Mouse (Mus musculus): ENCODE measurements around the gene Prrc2a. TPM values are rescaled to one million over a fixed set of nuclear protein-coding genes. Genes with fewer than 3 reads are reported as not detected.

Gene Prrc2a
- polyA plus RNA-seq, 1 experiment: 373 TPM

GRCm38 (mm10) chr17:35201128-35201527 is 36.4 kb upstream of the Prrc2a start:
- Histone ChIP-seq H3K4me3 (replicated peaks; ENCODE audit: extremely low read depth, low read depth, low read length) (peak overlapping the region; percentile 6), H3K4me1 (ENCODE audit: control insufficient read depth, insufficient read depth, low read length) (no peaks in the 10 kb centered on the region)
- 49% methylated on average over 11 of the region's 11 CpGs for WGBS
- TF ChIP-seq CTCF (IDR thresholded peaks at IDR 0.05; ENCODE audit: insufficient read depth, low read length) (no peak), POLR2A (IDR thresholded peaks at IDR 0.05; ENCODE audit: borderline replicate concordance, extremely low read depth, low read depth, low read length) (no peak)
- DNase-seq: no peak

- 60% methylated on average over 11 of the region's 11 CpGs for WGBS
- Histone ChIP-seq H3K4me1 (ENCODE audit: control insufficient read depth, insufficient read depth, low read length) (peaks cover 5% of the 10 kb centered on the region; the same call in 1 of the 2 replicates), H3K4me3 (replicated peaks; ENCODE audit: extremely low read depth, low read depth, low read length) (no peak overlapping the region)
- no peak for DNase-seq
- TF ChIP-seq POLR2A (IDR thresholded peaks at IDR 0.05; ENCODE audit: borderline replicate concordance, extremely low read depth, low read depth, low read length) (no peak), CTCF (IDR thresholded peaks at IDR 0.05; ENCODE audit: insufficient read depth, low read length) (no peak)
Observed at GRCm38 (mm10) chr17:35200398-35200797, 35.7 kb upstream of the Prrc2a start.

- DNase-seq: no peak
- no peak overlapping the region for H3K4me3 ChIP-seq (replicated peaks; ENCODE audit: extremely low read depth, low read depth, low read length)
- 53% methylated on average over 8 of the region's 8 CpGs for WGBS
- H3K4me1 ChIP-seq (ENCODE audit: control insufficient read depth, insufficient read depth, low read length): peaks cover 6% of the 10 kb centered on the region
- no peak for TF ChIP-seq CTCF (IDR thresholded peaks at IDR 0.05; ENCODE audit: insufficient read depth, low read length)
- TF ChIP-seq POLR2A (IDR thresholded peaks at IDR 0.05; ENCODE audit: borderline replicate concordance, extremely low read depth, low read depth, low read length): no peak
Observed at GRCm38 (mm10) chr17:35198946-35199345, 34.2 kb upstream of the Prrc2a start.

GRCm38 (mm10) chr17:35198029-35198428 is 33.3 kb upstream of the Prrc2a start:
- H3K4me3 ChIP-seq (replicated peaks; ENCODE audit: extremely low read depth, low read depth, low read length): no peak overlapping the region
- TF ChIP-seq POLR2A (IDR thresholded peaks at IDR 0.05; ENCODE audit: borderline replicate concordance, extremely low read depth, low read depth, low read length) (no peak), CTCF (IDR thresholded peaks at IDR 0.05; ENCODE audit: insufficient read depth, low read length) (no peak)
- DNase-seq: no peak
- peaks cover 6% of the 10 kb centered on the region for H3K4me1 ChIP-seq (ENCODE audit: control insufficient read depth, insufficient read depth, low read length)
- 65% methylated on average over 7 of the region's 7 CpGs for WGBS

GRCm38 (mm10) chr17:35197126-35197525 is 32.4 kb upstream of the Prrc2a start:
- peaks cover 6% of the 10 kb centered on the region for H3K4me1 ChIP-seq (ENCODE audit: control insufficient read depth, insufficient read depth, low read length)
- TF ChIP-seq POLR2A (IDR thresholded peaks at IDR 0.05; ENCODE audit: borderline replicate concordance, extremely low read depth, low read depth, low read length) (no peak), CTCF (IDR thresholded peaks at IDR 0.05; ENCODE audit: insufficient read depth, low read length) (no peak)
- WGBS: 40% methylated on average over 6 of the region's 6 CpGs
- no peak for DNase-seq
- no peak overlapping the region for H3K4me3 ChIP-seq (replicated peaks; ENCODE audit: extremely low read depth, low read depth, low read length)

GRCm38 (mm10) chr17:35196321-35196641 is 31.6 kb upstream of the Prrc2a start:
- no peak overlapping the region for H3K4me3 ChIP-seq (replicated peaks; ENCODE audit: extremely low read depth, low read depth, low read length)
- no peak for TF ChIP-seq POLR2A (IDR thresholded peaks at IDR 0.05; ENCODE audit: borderline replicate concordance, extremely low read depth, low read depth, low read length)
- TF ChIP-seq CTCF (IDR thresholded peaks at IDR 0.05; ENCODE audit: insufficient read depth, low read length): no peak
- DNase-seq: no peak
- 27% methylated on average over 9 of the region's 9 CpGs for WGBS
- peaks cover 6% of the 10 kb centered on the region for H3K4me1 ChIP-seq (ENCODE audit: control insufficient read depth, insufficient read depth, low read length)

- H3K4me1 ChIP-seq (ENCODE audit: control insufficient read depth, insufficient read depth, low read length): peaks cover 6% of the 10 kb centered on the region
- H3K4me3 ChIP-seq (replicated peaks; ENCODE audit: extremely low read depth, low read depth, low read length): peak overlapping the region; percentile 45
- TF ChIP-seq CTCF (IDR thresholded peaks at IDR 0.05; ENCODE audit: insufficient read depth, low read length) (peak; percentile 75), POLR2A (IDR thresholded peaks at IDR 0.05; ENCODE audit: borderline replicate concordance, extremely low read depth, low read depth, low read length) (no peak)
- DNase-seq: peak; percentile 83
- WGBS: 1% methylated on average over 66 of the region's 66 CpGs
Observed at GRCm38 (mm10) chr17:35195631-35196320, 31.1 kb upstream of the Prrc2a start.

GRCm38 (mm10) chr17:35194844-35195630 is 30.3 kb upstream of the Prrc2a start:
- Histone ChIP-seq H3K4me3 (replicated peaks; ENCODE audit: extremely low read depth, low read depth, low read length) (peak overlapping the region; percentile 45), H3K4me1 (ENCODE audit: control insufficient read depth, insufficient read depth, low read length) (peaks cover 6% of the 10 kb centered on the region)
- 0 out of 2 replicates have a peak, but pooled peaks have one; percentile 6 for TF ChIP-seq CTCF (IDR thresholded peaks at IDR 0.05; ENCODE audit: insufficient read depth, low read length)
- TF ChIP-seq POLR2A (IDR thresholded peaks at IDR 0.05; ENCODE audit: borderline replicate concordance, extremely low read depth, low read depth, low read length): no peak
- DNase-seq: no peak
- WGBS: 43% methylated on average over 19 of the region's 19 CpGs

- 45% methylated on average over 28 of the region's 28 CpGs for WGBS
- H3K4me1 ChIP-seq (ENCODE audit: control insufficient read depth, insufficient read depth, low read length): peaks cover 6% of the 10 kb centered on the region
- no peak for DNase-seq
- H3K4me3 ChIP-seq (replicated peaks; ENCODE audit: extremely low read depth, low read depth, low read length): peak within 1 kb of the TSS; percentile 45
- no peak for TF ChIP-seq POLR2A (IDR thresholded peaks at IDR 0.05; ENCODE audit: borderline replicate concordance, extremely low read depth, low read depth, low read length)
- no peak for TF ChIP-seq CTCF (IDR thresholded peaks at IDR 0.05; ENCODE audit: insufficient read depth, low read length)
Observed at GRCm38 (mm10) chr17:35193881-35194843, 29.5 kb upstream of the Prrc2a start, which contains the start of gene Ltb. TSS of gene Ltb (plus strand) at chr17:35194439.
